Mouse (Mus musculus): ENCODE measurements around the gene Vegfb. TPM values are rescaled to one million over a fixed set of nuclear protein-coding genes. Genes with fewer than 3 reads are reported as not detected.
A peak's percentile ranks its signal among the peaks of the same experiment; 100 is the strongest.

Vegfb gene
- polyA plus RNA-seq, 1 experiment from 2014 or later: 21.4 TPM

DNA sequence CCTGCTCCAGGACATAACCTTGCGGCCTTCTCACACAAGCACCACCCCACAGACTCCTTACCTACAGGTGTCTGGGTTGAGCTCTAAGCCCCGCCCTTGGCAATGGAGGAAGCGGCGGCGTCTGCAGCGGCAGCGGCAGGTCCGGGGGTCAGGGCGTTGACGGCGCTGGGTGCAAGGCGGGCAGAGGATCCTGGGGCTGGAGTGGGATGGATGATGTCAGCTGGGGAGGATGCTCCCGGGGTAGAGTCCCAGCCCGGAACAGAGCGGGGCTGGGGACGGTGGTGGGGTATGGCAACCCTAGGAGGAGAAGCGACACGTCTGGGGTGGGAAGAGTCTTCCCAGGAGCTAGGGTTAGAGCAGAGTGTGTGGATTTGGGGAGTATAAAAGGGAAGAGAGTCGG, 2.2 kb downstream of the Vegfb start:
- peaks cover 7% of the 10 kb centered on the region for H3K4me1 ChIP-seq (replicated peaks; ENCODE audit: control insufficient read depth, insufficient read depth, low read length)

DNA sequence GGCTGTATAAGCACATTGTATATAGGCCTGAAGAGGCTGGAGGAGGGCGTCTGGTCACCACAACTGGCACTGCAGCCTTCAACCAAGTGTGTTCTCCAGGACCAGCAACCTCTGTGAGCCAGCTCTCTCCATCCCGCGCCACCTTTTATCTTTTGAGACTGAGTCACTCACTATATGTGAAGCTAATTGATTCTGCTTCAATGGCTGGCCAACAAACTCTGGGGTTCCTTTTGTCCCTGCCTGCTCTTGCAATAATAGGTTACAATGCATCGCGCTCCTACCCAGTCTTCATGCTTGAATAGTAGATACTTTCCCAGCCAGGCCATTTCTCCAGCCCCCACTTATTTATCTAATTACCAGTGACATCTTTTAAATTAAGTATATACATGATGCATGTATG, 3.8 kb downstream of the Vegfb start:
- no peaks in the 10 kb centered on the region for H3K9me3 ChIP-seq (ENCODE audit: control insufficient read depth, low read length)
- H3K36me3 ChIP-seq (ENCODE audit: control insufficient read depth, insufficient read depth, low read length): no peaks in the 10 kb centered on the region
- H3K9ac ChIP-seq (ENCODE audit: low read depth, low read length): no peak overlapping the region
- 46% methylated on average over 5 of the region's 5 CpGs for WGBS
- H3K27ac ChIP-seq (ENCODE audit: low read depth, low read length): no peak overlapping the region
- no peak overlapping the region for H3K4me3 ChIP-seq (ENCODE audit: low read depth, low read length)
- ATAC-seq (ENCODE audit: low FRiP score) (no peak), DNase-seq (ENCODE audit: low spot score) (no peak)
- peaks cover 7% of the 10 kb centered on the region for H3K4me1 ChIP-seq (replicated peaks; ENCODE audit: control insufficient read depth, insufficient read depth, low read length)
- H3K4me2 ChIP-seq (replicated peaks; ENCODE audit: low read depth, low read length): no peak overlapping the region
- H3K27me3 ChIP-seq (ENCODE audit: control insufficient read depth, insufficient read depth, low read length): no peaks in the 10 kb centered on the region

More for the DNA sequence above, 2.2 kb downstream of the Vegfb start:
- no peaks in the 10 kb centered on the region for H3K27me3 ChIP-seq (ENCODE audit: control insufficient read depth, insufficient read depth, low read length)
- H3K27ac ChIP-seq (ENCODE audit: low read depth, low read length): no peak overlapping the region
- no peak for DNase-seq (ENCODE audit: low spot score)
- no peaks in the 10 kb centered on the region for H3K9me3 ChIP-seq (ENCODE audit: control insufficient read depth, low read length)
- 80% methylated on average over 19 of the region's 19 CpGs for WGBS
- H3K36me3 ChIP-seq (ENCODE audit: control insufficient read depth, insufficient read depth, low read length): no peaks in the 10 kb centered on the region
- no peak for ATAC-seq (ENCODE audit: low FRiP score)
- H3K9ac ChIP-seq (ENCODE audit: low read depth, low read length): no peak overlapping the region
- no peak overlapping the region for H3K4me2 ChIP-seq (replicated peaks; ENCODE audit: low read depth, low read length)
- no peak overlapping the region for H3K4me3 ChIP-seq (ENCODE audit: low read depth, low read length)

DNA sequence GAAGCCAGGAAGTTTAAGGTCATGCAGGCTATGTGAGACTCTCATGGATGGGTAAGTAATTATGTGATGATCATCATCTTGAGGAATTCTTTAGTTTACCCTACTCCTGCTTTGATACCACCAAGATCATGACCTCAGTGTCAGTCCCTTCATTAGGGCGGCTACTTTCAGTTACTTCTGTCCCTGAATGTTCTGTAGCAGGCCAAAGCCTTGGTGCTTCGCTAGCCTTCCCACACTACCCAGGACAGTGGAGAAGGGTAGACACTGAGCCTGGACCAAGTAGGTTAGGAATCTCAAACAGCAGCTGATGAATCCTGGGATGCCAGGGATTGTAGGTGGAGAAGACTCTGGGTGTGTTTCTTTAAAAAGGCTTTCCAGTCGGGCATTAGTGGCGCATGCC, 6.0 kb downstream of the Vegfb start:
- no peak overlapping the region for H3K4me2 ChIP-seq (replicated peaks; ENCODE audit: low read depth, low read length)

DNA sequence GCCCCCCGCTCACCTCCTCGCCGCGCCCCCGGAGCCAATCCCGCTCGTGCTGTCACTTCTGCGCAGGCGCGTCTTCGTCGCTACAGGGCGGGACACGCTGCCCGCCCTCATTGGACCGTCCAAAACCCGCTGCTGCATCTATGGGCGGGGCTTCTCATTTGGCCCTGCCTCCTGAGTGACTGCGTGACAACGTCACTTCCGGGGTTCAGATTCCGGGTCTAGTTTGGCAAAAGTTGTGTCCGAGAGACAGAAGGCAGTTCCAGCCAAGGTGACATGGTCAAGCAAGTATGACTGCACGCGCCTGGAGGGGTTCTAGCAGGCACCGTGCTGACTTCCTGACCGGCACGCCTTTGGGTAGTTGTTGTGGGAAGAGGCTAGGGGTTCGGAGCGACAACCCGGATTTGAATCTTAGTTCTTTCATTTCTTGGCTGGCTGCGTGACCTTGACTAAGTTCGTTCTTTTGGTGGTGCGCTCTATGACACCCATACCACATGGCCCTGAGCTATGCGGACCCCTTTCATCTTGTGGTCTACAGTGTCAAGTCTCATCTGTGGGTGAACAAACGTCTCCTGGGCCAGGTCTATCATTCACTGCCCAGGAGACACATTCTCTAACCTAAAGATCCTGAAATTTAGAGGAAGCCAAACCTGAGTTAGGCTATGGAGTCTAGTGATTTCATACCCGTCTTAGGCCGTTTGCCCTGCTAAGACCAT, 6.9 kb downstream of the Vegfb start, which contains the start of gene Fkbp2:
TSS of gene Fkbp2 (minus strand) at position 121 of the 713 bp plus-strand sequence.
- Histone ChIP-seq H3K9ac (ENCODE audit: low read depth, low read length) (peak within 1 kb of the TSS; percentile 78), H3K9me3 (ENCODE audit: control insufficient read depth, low read length) (no peaks in the 10 kb centered on the region), H3K27ac (ENCODE audit: low read depth, low read length) (peak within 1 kb of the TSS; percentile 93), H3K27me3 (ENCODE audit: control insufficient read depth, insufficient read depth, low read length) (no peaks in the 10 kb centered on the region), H3K36me3 (ENCODE audit: control insufficient read depth, insufficient read depth, low read length) (peaks cover 7% of the 10 kb centered on the region; the same call in 1 of the 2 replicates), H3K4me2 (replicated peaks; ENCODE audit: low read depth, low read length) (peak within 1 kb of the TSS; percentile 79), H3K4me3 (ENCODE audit: low read depth, low read length) (peak within 1 kb of the TSS; percentile 63), H3K4me1 (replicated peaks; ENCODE audit: control insufficient read depth, insufficient read depth, low read length) (peaks cover 11% of the 10 kb centered on the region)
- WGBS: 2% methylated on average over 38 of the region's 38 CpGs
- ATAC-seq (ENCODE audit: low FRiP score): peak; percentile 90
- DNase-seq (ENCODE audit: low spot score): peak; percentile 98

More for the DNA sequence above, 6.0 kb downstream of the Vegfb start:
- Histone ChIP-seq H3K9ac (ENCODE audit: low read depth, low read length) (no peak overlapping the region), H3K4me1 (replicated peaks; ENCODE audit: control insufficient read depth, insufficient read depth, low read length) (peaks cover 11% of the 10 kb centered on the region), H3K27me3 (ENCODE audit: control insufficient read depth, insufficient read depth, low read length) (no peaks in the 10 kb centered on the region), H3K36me3 (ENCODE audit: control insufficient read depth, insufficient read depth, low read length) (peaks cover 7% of the 10 kb centered on the region; the same call in 1 of the 2 replicates), H3K4me3 (ENCODE audit: low read depth, low read length) (peak overlapping the region; percentile 63; the same call in 1 of the 2 replicates), H3K9me3 (ENCODE audit: control insufficient read depth, low read length) (no peaks in the 10 kb centered on the region), H3K27ac (ENCODE audit: low read depth, low read length) (no peak overlapping the region)
- ATAC-seq (ENCODE audit: low FRiP score) (no peak), DNase-seq (ENCODE audit: low spot score) (no peak)
- WGBS: 91% methylated on average over 4 of the region's 4 CpGs

DNA sequence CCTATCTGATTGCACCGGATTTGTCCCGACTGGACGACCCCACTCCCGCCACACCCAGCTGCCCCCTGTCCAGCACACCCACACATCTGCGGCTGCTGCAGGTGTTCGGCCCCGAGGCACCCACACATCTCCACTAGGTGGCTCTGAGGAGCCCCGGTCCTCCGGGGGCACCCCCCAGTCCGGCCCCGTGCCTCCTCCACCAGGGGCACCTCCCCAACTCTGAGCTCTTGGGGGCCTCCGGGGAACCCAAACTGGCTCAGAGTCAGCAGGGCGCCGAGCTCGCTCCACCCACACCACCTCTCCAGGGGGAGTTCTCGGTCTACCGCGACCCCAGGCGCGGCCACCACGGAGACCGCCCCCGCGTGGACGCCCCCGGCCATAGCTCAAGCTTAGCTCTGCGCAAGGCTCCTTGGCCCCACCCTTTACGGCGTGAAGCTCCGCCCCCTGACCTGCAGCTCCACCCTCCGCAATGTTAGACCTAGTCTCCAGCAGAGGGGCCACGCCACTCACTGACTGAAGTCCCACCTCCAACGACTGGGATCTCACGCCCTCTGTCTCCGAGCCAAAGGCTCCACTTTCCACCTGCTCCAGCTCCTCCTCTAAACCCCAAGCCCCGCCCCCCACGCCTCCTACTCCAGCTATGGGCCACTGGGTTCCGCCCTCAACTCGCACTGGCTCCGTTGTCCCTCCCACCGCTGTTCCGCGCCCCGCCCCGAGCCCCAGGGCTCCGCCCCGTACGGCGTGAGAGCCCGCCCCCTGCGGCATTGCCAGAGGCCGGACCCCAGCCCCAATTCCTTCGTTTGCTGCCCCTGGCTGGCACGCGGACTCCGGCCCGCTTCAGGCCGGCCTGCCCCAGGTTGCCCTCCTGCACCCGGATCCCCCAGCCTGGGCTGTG, 7.7 kb downstream of the Vegfb start:
- Histone ChIP-seq H3K27me3 (ENCODE audit: control insufficient read depth, insufficient read depth, low read length) (no peaks in the 10 kb centered on the region), H3K36me3 (ENCODE audit: control insufficient read depth, insufficient read depth, low read length) (peaks cover 7% of the 10 kb centered on the region; the same call in 1 of the 2 replicates), H3K4me1 (replicated peaks; ENCODE audit: control insufficient read depth, insufficient read depth, low read length) (peaks cover 11% of the 10 kb centered on the region), H3K27ac (ENCODE audit: low read depth, low read length) (peak overlapping the region; percentile 93), H3K4me3 (ENCODE audit: low read depth, low read length) (peak overlapping the region; percentile 63), H3K9ac (ENCODE audit: low read depth, low read length) (peak overlapping the region; percentile 78), H3K9me3 (ENCODE audit: control insufficient read depth, low read length) (no peaks in the 10 kb centered on the region), H3K4me2 (replicated peaks; ENCODE audit: low read depth, low read length) (peak overlapping the region; percentile 79)
- under 1% methylated on average over 57 of the region's 59 CpGs for WGBS
- DNase-seq (ENCODE audit: low spot score): peak; percentile 99
- ATAC-seq (ENCODE audit: low FRiP score): peak; percentile 90

DNA sequence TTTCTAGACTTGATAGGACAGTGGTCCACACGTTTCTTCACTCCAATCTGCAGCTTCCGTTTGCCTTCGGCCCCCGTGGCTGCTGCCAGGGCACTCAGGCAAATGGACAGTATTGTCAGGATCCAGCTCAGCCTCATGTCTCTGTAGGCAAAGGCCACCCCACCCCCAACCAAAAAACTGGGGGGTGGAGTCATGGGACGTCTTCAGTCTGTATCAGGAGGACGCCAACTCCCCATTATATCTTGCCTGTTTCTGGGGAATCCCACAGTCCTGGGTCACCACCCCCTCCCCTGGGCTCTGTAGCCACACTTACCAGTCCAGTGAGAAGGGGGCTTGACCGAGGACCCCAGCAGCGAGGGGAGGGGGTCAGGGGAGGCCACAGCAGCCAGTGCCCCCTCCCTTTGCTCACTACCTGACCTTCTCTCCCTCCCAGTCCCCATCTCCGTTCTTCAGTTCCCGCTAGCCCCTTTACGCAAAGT, 8.4 kb downstream of the Vegfb start:
- H3K27ac ChIP-seq (ENCODE audit: low read depth, low read length): peak overlapping the region; percentile 93
- H3K4me1 ChIP-seq (replicated peaks; ENCODE audit: control insufficient read depth, insufficient read depth, low read length): peaks cover 11% of the 10 kb centered on the region
- H3K4me3 ChIP-seq (ENCODE audit: low read depth, low read length): peak overlapping the region; percentile 63
- peaks cover 7% of the 10 kb centered on the region; the same call in 1 of the 2 replicates for H3K36me3 ChIP-seq (ENCODE audit: control insufficient read depth, insufficient read depth, low read length)
- no peaks in the 10 kb centered on the region for H3K9me3 ChIP-seq (ENCODE audit: control insufficient read depth, low read length)
- no peaks in the 10 kb centered on the region for H3K27me3 ChIP-seq (ENCODE audit: control insufficient read depth, insufficient read depth, low read length)
- H3K9ac ChIP-seq (ENCODE audit: low read depth, low read length): peak overlapping the region; percentile 54
- 14% methylated on average over 11 of the region's 11 CpGs for WGBS
- DNase-seq (ENCODE audit: low spot score): peak; percentile 43
- ATAC-seq (ENCODE audit: low FRiP score): no peak
- peak overlapping the region; percentile 79 for H3K4me2 ChIP-seq (replicated peaks; ENCODE audit: low read depth, low read length)

DNA sequence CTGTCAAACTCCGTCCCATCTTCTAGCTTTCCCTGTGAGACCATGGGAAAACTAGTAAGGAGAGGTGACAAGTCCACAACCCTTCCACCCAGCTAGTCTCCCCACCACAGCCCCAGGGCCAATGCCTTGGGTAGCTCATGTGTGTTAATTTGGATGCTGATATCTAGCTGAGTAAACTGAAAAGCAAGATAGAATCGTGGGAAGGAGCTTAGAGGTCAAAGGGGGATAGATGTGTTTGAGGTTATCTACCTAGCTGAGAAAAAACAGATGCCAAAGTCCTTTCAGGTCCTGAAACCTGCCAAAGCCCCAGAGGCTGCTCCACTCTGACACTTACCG, 8.8 kb downstream of the Vegfb start:
- Histone ChIP-seq H3K27me3 (ENCODE audit: control insufficient read depth, insufficient read depth, low read length) (no peaks in the 10 kb centered on the region), H3K4me3 (ENCODE audit: low read depth, low read length) (peak overlapping the region; percentile 63), H3K27ac (ENCODE audit: low read depth, low read length) (peak overlapping the region; percentile 93; the same call in 1 of the 2 replicates), H3K9me3 (ENCODE audit: control insufficient read depth, low read length) (no peaks in the 10 kb centered on the region), H3K4me1 (replicated peaks; ENCODE audit: control insufficient read depth, insufficient read depth, low read length) (peaks cover 11% of the 10 kb centered on the region), H3K36me3 (ENCODE audit: control insufficient read depth, insufficient read depth, low read length) (peaks cover 7% of the 10 kb centered on the region; the same call in 1 of the 2 replicates), H3K9ac (ENCODE audit: low read depth, low read length) (no peak overlapping the region; the same call in 1 of the 2 replicates), H3K4me2 (replicated peaks; ENCODE audit: low read depth, low read length) (peak overlapping the region; percentile 79)
- ATAC-seq (ENCODE audit: low FRiP score) (no peak), DNase-seq (ENCODE audit: low spot score) (no peak)
- WGBS: 57% methylated on average over 3 of the region's 3 CpGs

DNA sequence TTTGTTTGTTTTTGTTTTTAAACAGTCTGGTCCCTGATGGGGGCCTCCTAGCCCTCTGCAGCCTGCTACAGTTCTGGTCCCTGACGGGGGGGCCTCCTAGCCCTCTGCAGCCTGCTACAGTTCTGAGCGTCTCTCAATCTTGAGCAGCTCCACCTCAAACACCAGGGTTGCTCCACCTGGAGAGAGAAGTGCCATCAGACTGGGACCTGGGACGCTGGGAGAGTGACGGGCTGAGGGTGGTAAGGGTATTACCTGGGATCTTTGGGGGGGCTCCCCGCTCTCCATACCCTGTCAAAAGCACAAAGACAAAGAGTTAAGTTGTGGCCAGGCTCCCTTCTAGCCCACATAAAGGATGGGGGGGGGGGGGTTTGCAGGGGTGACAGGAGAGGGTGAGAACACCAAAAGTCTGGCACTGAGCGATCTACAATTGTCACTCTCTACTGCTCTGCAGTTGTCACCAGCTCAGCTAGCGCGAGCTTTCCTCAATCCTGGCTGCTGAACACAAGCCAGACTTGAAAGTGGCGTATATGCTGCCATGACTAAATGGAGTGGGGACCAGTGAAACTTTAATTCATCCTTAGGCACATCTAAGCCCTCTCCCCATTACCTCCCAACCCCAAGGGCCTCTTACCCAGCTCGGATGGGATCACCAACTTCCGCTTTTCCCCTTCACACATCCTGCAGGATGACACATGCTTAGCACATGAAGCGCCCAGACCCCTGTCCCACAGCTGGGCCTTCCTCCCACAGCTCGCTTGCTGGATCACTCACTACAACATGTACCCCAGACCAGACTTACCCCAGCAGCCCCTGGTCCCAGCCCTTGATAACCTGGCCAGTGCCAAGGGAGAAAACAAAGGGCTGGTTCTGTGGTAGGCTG, 9.5 kb downstream of the Vegfb start:
- peak overlapping the region; percentile 9; the same call in 1 of the 2 replicates for H3K27ac ChIP-seq (ENCODE audit: low read depth, low read length)
- peak overlapping the region; percentile 63; the same call in 1 of the 2 replicates for H3K4me3 ChIP-seq (ENCODE audit: low read depth, low read length)

More for the DNA sequence above, 9.5 kb downstream of the Vegfb start:
- Histone ChIP-seq H3K9ac (ENCODE audit: low read depth, low read length) (no peak overlapping the region; the same call in 1 of the 2 replicates), H3K4me1 (replicated peaks; ENCODE audit: control insufficient read depth, insufficient read depth, low read length) (peaks cover 11% of the 10 kb centered on the region), H3K36me3 (ENCODE audit: control insufficient read depth, insufficient read depth, low read length) (peaks cover 7% of the 10 kb centered on the region; the same call in 1 of the 2 replicates), H3K9me3 (ENCODE audit: control insufficient read depth, low read length) (no peaks in the 10 kb centered on the region), H3K4me2 (replicated peaks; ENCODE audit: low read depth, low read length) (peak overlapping the region; percentile 79), H3K27me3 (ENCODE audit: control insufficient read depth, insufficient read depth, low read length) (no peaks in the 10 kb centered on the region)
- ATAC-seq (ENCODE audit: low FRiP score) (no peak), DNase-seq (ENCODE audit: low spot score) (no peak)
- 86% methylated on average over 13 of the region's 13 CpGs for WGBS
